Mouse (Mus musculus) activated CD4-positive, CD25-positive, alpha-beta regulatory T cell, adult 9 weeks (primary cell): ENCODE measurements around the gene Lrr1. TPM values are rescaled to one million over a fixed set of nuclear protein-coding genes. Genes with fewer than 3 reads are reported as not detected.

Experiments
- polyA plus RNA-seq: library from polyadenylated mRNA; unstranded; fragments of 100-300 nt; shearing (Covaris generic); gene quantifications from one replicate; pipeline ENCODE4 v1.2.1, GENCODE M21; 2017

The Lrr1 gene
- 1.4 TPM for polyA plus RNA-seq

DNA sequence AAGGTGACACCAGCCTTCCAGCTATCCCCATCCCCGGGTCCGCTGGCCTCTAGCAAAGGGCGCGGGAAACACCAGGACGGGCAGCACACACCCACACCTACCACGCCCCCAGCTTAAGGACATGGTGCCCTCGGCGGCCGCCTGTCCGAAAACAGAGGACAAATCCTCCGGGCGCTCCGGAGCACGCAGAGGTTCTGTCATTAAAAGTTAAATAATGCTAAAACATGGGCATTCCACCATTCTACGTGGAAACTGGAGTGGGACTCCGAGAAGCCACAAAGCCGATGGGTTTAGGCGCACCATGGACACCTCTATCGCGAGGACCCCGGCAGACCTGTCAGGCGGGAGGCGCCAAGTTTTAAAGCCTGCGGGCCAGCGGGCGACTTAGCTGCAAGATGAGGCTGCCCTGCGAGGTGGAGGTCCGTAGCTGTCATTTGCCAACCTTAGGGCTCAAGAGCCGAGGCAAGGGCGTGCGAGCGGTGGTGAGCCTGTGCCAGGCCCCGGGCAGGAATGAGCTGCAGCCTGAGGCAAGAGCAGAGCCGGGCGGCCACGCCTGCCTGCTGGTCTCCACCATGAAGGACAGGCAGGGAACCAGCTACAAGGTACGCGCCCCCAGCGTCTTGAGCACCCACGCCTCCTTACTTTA is at the start of gene Lrr1:
TSS of gene Lrr1 (plus strand) at position 354 of the 646 bp plus-strand sequence.

GRCm38 (mm10) chr12:69158765-69159577 is 9.6 kb upstream of the Lrr1 start, which contains the start of gene Rps29:
Gene Rps29 (minus strand): TSS chr12:69159186.

DNA sequence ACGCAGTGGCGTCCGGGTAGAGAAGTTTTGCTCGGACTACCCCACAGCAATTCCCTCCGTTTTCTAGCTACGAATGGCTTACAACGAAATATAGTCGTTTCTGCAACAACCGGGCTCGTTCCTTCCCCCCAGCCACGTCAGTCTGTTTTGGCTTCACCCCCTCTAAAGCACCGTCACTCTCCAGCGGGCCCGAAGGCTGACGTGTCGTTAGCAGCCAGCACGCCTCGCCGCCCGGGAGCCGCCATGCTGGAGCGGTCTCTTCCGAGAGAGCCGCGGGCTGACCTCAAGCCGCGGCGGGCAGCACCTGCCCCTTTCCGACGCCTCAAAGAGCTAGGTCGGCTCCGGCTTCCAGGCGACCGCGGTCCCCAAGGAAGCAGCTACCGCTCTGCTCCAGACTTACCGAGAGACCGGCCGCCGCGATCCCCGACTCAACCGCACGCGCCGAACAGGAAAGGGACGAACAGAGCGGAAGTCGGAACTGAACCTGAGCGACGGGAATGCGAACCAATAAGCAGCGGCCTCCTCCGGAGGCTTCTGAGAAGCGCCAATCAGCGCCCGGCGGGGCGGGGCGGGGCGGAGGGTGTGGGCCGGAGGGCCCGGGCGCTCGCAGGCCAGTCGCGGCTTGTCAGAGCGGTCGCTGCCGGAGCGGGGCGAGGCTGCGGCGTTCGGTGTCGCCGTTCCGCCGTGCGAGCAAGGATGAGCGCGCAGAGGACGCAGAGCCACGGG is 15.1 kb downstream of the Lrr1 start, which contains the start of the genes Rpl36al and Mgat2:
TSS of gene Rpl36al (minus strand) at position 501 of the 726 bp plus-strand sequence.
TSS of gene Mgat2 (plus strand) at position 575 of the 726 bp plus-strand sequence.

DNA sequence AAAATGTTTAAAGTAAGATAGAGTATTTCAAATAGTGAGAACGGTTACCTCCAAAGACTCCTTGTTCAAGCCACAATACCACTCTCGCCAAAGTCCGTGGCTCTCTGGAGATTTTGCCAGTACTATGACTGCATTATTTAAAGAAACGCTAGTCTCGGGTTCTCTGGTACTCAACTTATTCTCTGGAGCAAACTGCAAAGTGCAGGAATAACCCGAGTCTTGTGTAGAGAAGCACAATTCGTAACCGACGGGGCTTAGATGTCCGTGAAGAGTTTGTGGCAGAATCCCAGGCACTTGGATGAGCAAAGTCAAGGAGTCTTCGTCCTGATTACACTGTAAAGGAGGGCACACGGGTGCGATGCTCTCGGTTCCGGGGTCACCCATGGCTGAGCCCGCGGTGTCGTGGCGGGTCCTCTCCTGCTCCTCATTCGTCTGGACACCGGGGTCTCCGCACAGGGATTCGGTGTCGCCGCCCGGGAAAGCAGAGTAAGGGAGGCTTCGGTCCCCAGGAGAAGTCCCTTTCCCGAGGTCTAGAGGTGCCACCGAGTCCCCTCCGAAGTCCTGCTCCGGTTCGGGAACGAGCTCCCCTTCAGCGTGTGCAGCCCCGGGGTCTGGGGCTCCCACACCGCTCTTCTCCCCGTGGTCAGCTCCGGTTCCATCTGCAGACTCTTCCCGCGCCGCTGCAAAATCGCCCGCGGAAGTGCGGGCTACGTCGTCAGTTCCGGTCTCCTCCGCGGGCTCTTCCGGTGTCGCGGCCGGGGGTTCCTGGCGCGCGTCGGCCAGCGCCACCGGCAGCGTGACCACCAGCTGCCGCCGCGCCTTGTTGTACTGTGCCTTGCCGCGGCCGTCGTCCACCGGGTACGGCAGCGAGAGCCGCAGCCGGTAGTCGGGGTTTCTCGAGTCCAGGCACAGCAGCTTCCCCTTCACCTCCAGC is 28.1 kb downstream of the Lrr1 start, which contains the start of gene Gm49383:
TSS of gene Gm49383 (minus strand) at position 661 of the 934 bp plus-strand sequence.

GRCm38 (mm10) chr12:69198164-69198535 is 29.5 kb downstream of the Lrr1 start, which contains the start of gene Dnaaf2:
Gene Dnaaf2 (minus strand): TSS chr12:69198429.

GRCm38 (mm10) chr12:69204052-69204833 is 35.6 kb downstream of the Lrr1 start, which contains the start of gene Gm49384:
Gene Gm49384 (minus strand): TSS chr12:69204267.

GRCm38 (mm10) chr12:69227776-69228466 is 59.3 kb downstream of the Lrr1 start, which contains the start of gene Pole2:
Gene Pole2 (minus strand): TSS chr12:69228195.

Other genes with a start within 250 kb of the Lrr1 start
- 2,125 TPM for gene Rps29, start 9.6 kb upstream of the Lrr1 start, polyA plus RNA-seq
- 474 TPM for gene Rpl36al, start 15.3 kb downstream of the Lrr1 start, polyA plus RNA-seq
- gene Mgat2, start 15.3 kb downstream of the Lrr1 start, polyA plus RNA-seq: 15.9 TPM
- 15.0 TPM for gene Gm49383, start 28.3 kb downstream of the Lrr1 start, polyA plus RNA-seq
- 7.4 TPM for gene Dnaaf2, start 29.6 kb downstream of the Lrr1 start, polyA plus RNA-seq
- gene Gm49384, start 35.5 kb downstream of the Lrr1 start, polyA plus RNA-seq: 21.0 TPM
- 9.6 TPM for gene Pole2, start 59.4 kb downstream of the Lrr1 start, polyA plus RNA-seq
- 20.1 TPM for gene Klhdc1, start 72.4 kb downstream of the Lrr1 start, polyA plus RNA-seq
- 11.5 TPM for gene Klhdc2, start 127.9 kb downstream of the Lrr1 start, polyA plus RNA-seq
- 135 TPM for gene Nemf, start 188.4 kb downstream of the Lrr1 start, polyA plus RNA-seq
- gene Arf6, start 203.3 kb downstream of the Lrr1 start, polyA plus RNA-seq: 13.9 TPM
- gene Gm9887, start 203.6 kb downstream of the Lrr1 start, polyA plus RNA-seq: not detected